Mouse (Mus musculus) CH12.LX (cell line): ENCODE measurements around the gene Atf7ip2. TPM values are rescaled to one million over a fixed set of nuclear protein-coding genes. Genes with fewer than 3 reads are reported as not detected.

ENCODE experiments used
- DNase-seq: peaks from one replicate; pipeline ENCODE4 v3.0.0-alpha.2; 2013; ENCODE audit errors: extremely low read depth
- H3K27ac ChIP-seq: 2 replicates; pipeline ENCODE4 v1.5.1; 2012; ENCODE audit warnings: low read depth, mild to moderate bottlenecking, control low read depth, moderate library complexity; ENCODE audit not compliant: insufficient read depth
- H3K27me3 ChIP-seq: replicated peaks from 2 replicates; pipeline ENCODE3; 2012; ENCODE audit warnings: inconsistent platforms
- H3K36me3 ChIP-seq, 2 experiments: replicated peaks in 1 of 2; 2 replicates each; pipeline versions ENCODE3 to v1.6.1; 2012; ENCODE audit warnings: inconsistent platforms in 1 of 2, low read length in 1 of 2, mild to moderate bottlenecking in 1 of 2, mixed read lengths in 1 of 2, moderate library complexity in 1 of 2; ENCODE audit not compliant: control insufficient read depth in 1 of 2, insufficient read depth in 1 of 2
- H3K4me1 ChIP-seq, 2 experiments: 2 replicates each; pipeline ENCODE4 v1.6.1; 2012; ENCODE audit warnings: inconsistent platforms in 1 of 2, moderate library complexity in 1 of 2; ENCODE audit not compliant: insufficient read depth in 2 of 2, control insufficient read depth in 1 of 2
- H3K4me2 ChIP-seq: 2 replicates; pipeline ENCODE4 v1.6.1; 2012; ENCODE audit warnings: low read depth, mild to moderate bottlenecking, control low read depth; ENCODE audit not compliant: poor library complexity, insufficient read depth, severe bottlenecking
- H3K4me3 ChIP-seq, 3 experiments: fragments of 150-350 bp in 1 of 3; sonication (generic) in 1 of 3; replicated peaks in 1 of 3; 2 replicates each; pipeline versions ENCODE3 to v1.5.1; 2011 to 2012; ENCODE audit warnings: low read depth in 2 of 3, low read length in 2 of 3, mild to moderate bottlenecking in 2 of 3, moderate library complexity in 2 of 3, control low read depth in 1 of 3, improper control_type of control experiment in 1 of 3, inconsistent platforms in 1 of 3, mixed read lengths in 1 of 3; ENCODE audit not compliant: poor library complexity in 1 of 3
- H3K79me2 ChIP-seq: replicated peaks from 2 replicates; pipeline ENCODE4 v1.6.1; 2012; ENCODE audit warnings: mild to moderate bottlenecking, moderate library complexity; ENCODE audit not compliant: control insufficient read depth, poor library complexity, insufficient read depth, severe bottlenecking; ENCODE audit errors: extremely low read depth
- H3K9ac ChIP-seq: 2 replicates; pipeline ENCODE4 v1.6.1; 2012; ENCODE audit warnings: low read depth, mild to moderate bottlenecking, control low read depth, moderate library complexity; ENCODE audit not compliant: insufficient read depth
- H3K9me3 ChIP-seq: replicated peaks from 2 replicates; pipeline ENCODE3; 2012; ENCODE audit warnings: low read length, inconsistent platforms, mixed read lengths
- BHLHE40 ChIP-seq: IDR thresholded peaks from 2 replicates; pipeline ENCODE4 v1.6.1; 2011; ENCODE audit warnings: mild to moderate bottlenecking, low read depth, low read length, improper control_type of control experiment
- CHD1 ChIP-seq: IDR thresholded peaks from 2 replicates; pipeline ENCODE4 v1.6.1; 2012; ENCODE audit warnings: low read depth, low read length, improper control_type of control experiment, inconsistent platforms
- CHD2 ChIP-seq: IDR thresholded peaks from 2 replicates; pipeline ENCODE4 v1.6.1; 2011; ENCODE audit warnings: low read length, improper control_type of control experiment
- CTCF ChIP-seq, 2 experiments: IDR thresholded peaks in 1 of 2; conservative IDR thresholded peaks in 1 of 2; 2 replicates each; pipeline ENCODE4 v1.5.1; 2011 to 2012; ENCODE audit warnings: low read depth in 2 of 2, low read length in 2 of 2, improper control_type of control experiment in 1 of 2, inconsistent platforms in 1 of 2, mild to moderate bottlenecking in 1 of 2, moderate library complexity in 1 of 2
- E2F4 ChIP-seq: IDR thresholded peaks from 2 replicates; pipeline ENCODE4 v1.6.1; 2011; ENCODE audit warnings: low read depth, low read length, improper control_type of control experiment; ENCODE audit not compliant: insufficient replicate concordance
- ELF1 ChIP-seq: IDR thresholded peaks from 2 replicates; pipeline ENCODE4 v1.6.1; 2014; ENCODE audit warnings: low read depth, mild to moderate bottlenecking, inconsistent platforms, low read length, improper control_type of control experiment
- ETS1 ChIP-seq: conservative IDR thresholded peaks from 2 replicates; pipeline ENCODE4 v1.6.1; 2012; ENCODE audit warnings: low read depth, mild to moderate bottlenecking, inconsistent platforms, low read length, improper control_type of control experiment, moderate library complexity
- HCFC1 ChIP-seq: IDR thresholded peaks from 2 replicates; pipeline ENCODE4 v1.6.1; 2012; ENCODE audit warnings: low read depth, mild to moderate bottlenecking, inconsistent platforms, low read length, improper control_type of control experiment
- IRF4 ChIP-seq: IDR thresholded peaks from 2 replicates; pipeline ENCODE4 v1.6.1; 2014; ENCODE audit warnings: low read depth, mild to moderate bottlenecking, inconsistent platforms, low read length, improper control_type of control experiment
- JUND ChIP-seq: conservative IDR thresholded peaks from 2 replicates; pipeline ENCODE4 v1.6.1; 2011; ENCODE audit warnings: low read depth, low read length, improper control_type of control experiment
- MXI1 ChIP-seq: IDR thresholded peaks from 2 replicates; pipeline ENCODE4 v1.6.1; 2011; ENCODE audit warnings: mild to moderate bottlenecking, low read depth, low read length, improper control_type of control experiment
- NELFE ChIP-seq: IDR thresholded peaks from 2 replicates; pipeline ENCODE4 v1.6.1; 2011; ENCODE audit warnings: low read depth, low read length, improper control_type of control experiment
- PAX5 ChIP-seq: IDR thresholded peaks from 2 replicates; pipeline ENCODE4 v1.6.1; 2012; ENCODE audit warnings: low read length, inconsistent platforms, mixed read lengths
- RCOR1 ChIP-seq: conservative IDR thresholded peaks from 2 replicates; pipeline ENCODE4 v1.6.1; 2012; ENCODE audit warnings: low read depth, mild to moderate bottlenecking, inconsistent platforms, low read length, improper control_type of control experiment
- SIN3A ChIP-seq: IDR thresholded peaks from 2 replicates; pipeline ENCODE4 v1.6.1; 2012; ENCODE audit warnings: low read length, improper control_type of control experiment, inconsistent platforms
- ZC3H11A ChIP-seq: IDR thresholded peaks from 2 replicates; pipeline ENCODE4 v1.6.1; 2012; ENCODE audit warnings: low read depth, mild to moderate bottlenecking, inconsistent platforms, low read length, improper control_type of control experiment
- ZNF384 ChIP-seq: IDR thresholded peaks from 2 replicates; pipeline ENCODE4 v1.6.1; 2012; ENCODE audit warnings: low read depth, low read length, improper control_type of control experiment, inconsistent platforms
- dilution Hi-C: fragments of 300-500 bp; cut with MboI; formaldehyde crosslinking; loops from 2 replicates; pipeline ENCODE4 v1.14.3; 2020; ENCODE audit warnings: low sequenced_read_pairs; ENCODE audit not compliant: extremely low pct_unique_long_range_greater_than_20kb, extremely low pct_ligation_motif_present
- in situ Hi-C: fragments of 300-500 bp; cut with MboI; formaldehyde crosslinking; loops from 3 replicates; pipeline ENCODE4 v1.14.3; 2019; ENCODE audit warnings: low sequenced_read_pairs, low pct_ligation_motif_present, low pct_unique_long_range_greater_than_20kb, mixed read lengths
- polyA plus RNA-seq: library from polyadenylated mRNA; unstranded; fragments of >175 nt; gene quantifications from 2 replicates; pipeline ENCODE4 v1.2.1, GENCODE M21; 2012; ENCODE audit warnings: low read depth; ENCODE audit not compliant: insufficient read length
- total RNA-seq, 2 experiments: library from RNA; depleted of rRNA; stranded (reverse); fragments of 300-350 nt in 1 of 2; fragments of >200 nt in 1 of 2; gene quantifications; 2 replicates each; pipeline ENCODE4 v1.2.3; 2012 to 2014

Gene Atf7ip2
- total and polyA plus RNA-seq, 3 experiments: not detected

DNA sequence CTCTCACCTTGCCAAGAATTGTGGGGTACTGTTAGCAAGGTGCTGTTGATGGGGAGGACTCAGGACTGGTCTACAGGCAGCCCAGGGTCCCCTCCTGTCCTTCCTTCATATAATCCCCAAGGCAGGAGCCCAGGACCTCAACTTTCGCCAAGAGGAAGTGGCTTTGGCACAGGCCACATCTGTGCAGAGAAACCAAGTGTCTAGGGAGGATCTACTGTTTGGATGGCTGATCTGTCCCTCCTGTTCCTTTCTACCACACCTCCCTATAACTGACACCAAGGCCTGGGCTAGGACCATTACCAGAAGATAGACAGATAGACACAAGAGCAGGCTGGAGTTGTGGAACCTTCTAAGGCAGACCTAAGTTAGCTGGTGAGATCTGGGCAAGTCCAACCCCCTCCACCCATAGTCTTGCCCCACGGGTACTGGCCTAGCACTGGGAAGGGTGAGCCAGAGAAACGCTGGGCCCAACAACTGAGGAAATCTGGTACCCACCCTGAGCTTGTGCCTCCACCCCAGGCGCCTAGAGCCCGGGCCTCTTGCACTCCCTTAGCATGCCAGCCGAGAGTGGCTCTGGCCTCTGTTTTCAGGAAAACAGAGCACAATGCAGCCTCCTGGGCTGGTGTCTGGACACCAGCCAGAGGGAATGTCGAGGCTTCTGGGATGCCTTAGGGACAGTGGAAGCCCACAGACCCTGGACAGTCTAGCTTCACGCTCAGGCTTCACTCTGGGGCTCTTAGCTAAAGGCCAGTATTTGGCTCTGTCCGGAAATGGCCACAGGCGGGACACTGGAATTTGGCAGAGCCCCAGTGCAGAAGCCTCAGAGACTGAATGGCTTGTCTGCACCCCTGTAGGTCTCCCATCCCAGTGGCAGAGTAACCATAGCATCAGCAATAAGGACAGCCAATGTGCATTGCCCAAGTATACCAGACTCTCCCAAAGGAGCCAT lies 105.5 kb downstream of the Atf7ip2 start:
- peaks cover 2% of the 10 kb centered on the region for H3K27me3 ChIP-seq
- no peaks in the 10 kb centered on the region for H3K9me3 ChIP-seq
- in situ Hi-C loops: no loop called here
- H3K9ac ChIP-seq: no peak overlapping the region
- peaks cover 0 to 8% of the 10 kb centered on the region in 2 experiments; a peak in 2 of 4 replicates for H3K4me1 ChIP-seq
- DNase-seq: no peak
- H3K36me3 ChIP-seq: no peaks in the 10 kb centered on the region
- H3K27ac ChIP-seq: no peak overlapping the region
- dilution Hi-C loops: no loop called here
- H3K4me3 ChIP-seq: no peak overlapping the region
- no peak for TF ChIP-seq CTCF (conservative IDR thresholded peaks at IDR 0.05 in 1 of 2, IDR thresholded peaks at IDR 0.05 in 1 of 2; ENCODE audit: low read depth in 2 of 2, low read length in 2 of 2)
- TF ChIP-seq ELF1: no peak
- no peak for TF ChIP-seq ETS1
- TF ChIP-seq HCFC1: no peak
- no peak for TF ChIP-seq RCOR1
- no peak for TF ChIP-seq ZC3H11A
- no peak for TF ChIP-seq NELFE
- no peak for TF ChIP-seq CHD2
- no peak for TF ChIP-seq PAX5
- no peak for TF ChIP-seq MXI1
- H3K79me2 ChIP-seq: no peaks in the 10 kb centered on the region
- no peak overlapping the region for H3K4me2 ChIP-seq

DNA sequence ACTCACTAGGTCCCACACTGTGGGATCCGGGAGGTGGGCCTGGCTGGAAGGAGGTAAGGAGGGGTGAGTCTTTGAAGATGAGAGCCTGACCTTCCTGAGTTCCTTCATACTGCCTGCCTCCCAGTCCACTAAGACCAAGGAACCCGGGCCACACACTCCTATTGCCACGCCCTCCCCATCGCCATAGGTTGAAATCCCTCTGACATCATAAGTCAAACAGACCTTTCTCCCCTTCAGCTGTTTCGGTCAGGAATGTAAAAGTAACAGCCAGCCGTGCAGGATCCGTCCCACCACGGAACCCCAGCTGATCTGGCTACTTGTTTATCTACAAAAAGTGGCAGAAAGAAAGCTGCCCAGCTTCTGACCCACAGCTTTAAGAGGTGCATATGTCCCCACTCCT lies 107.1 kb downstream of the Atf7ip2 start:
- dilution Hi-C loops: no loop called here
- TF ChIP-seq E2F4 (no peak), BHLHE40 (no peak), JUND (no peak), CHD1 (no peak), IRF4 (no peak), PAX5 (no peak), SIN3A (no peak), ETS1 (no peak), NELFE (no peak), ZNF384 (no peak)

More for the DNA sequence above, 107.1 kb downstream of the Atf7ip2 start:
- Histone ChIP-seq H3K79me2 (no peaks in the 10 kb centered on the region), H3K27me3 (peaks cover 2% of the 10 kb centered on the region), H3K27ac (no peak overlapping the region), H3K4me3 (no peak overlapping the region), H3K4me1 (peaks cover 0 to 8% of the 10 kb centered on the region in 2 experiments; a peak in 2 of 4 replicates), H3K36me3 (no peaks in the 10 kb centered on the region), H3K9me3 (no peaks in the 10 kb centered on the region), H3K4me2 (no peak overlapping the region), H3K9ac (no peak overlapping the region)
- in situ Hi-C loops: no loop called here
- DNase-seq: no peak
